ENCODE assay signal across 11 mouse cellular contexts in genomic region chr13:55826008-55826671, GRCm38 (mm10). TPM values are rescaled to one million over a fixed set of nuclear protein-coding genes. Genes with fewer than 3 reads are reported as not detected.
DNase-seq lines count a peak whose midpoint lies in the region; ATAC-seq and TF ChIP-seq lines count a peak whose summit lies in the region.
"Had no signal": no experiment of that assay in that cellular context is flagged by ENCODE, and none has a peak within 500 bp of the region (broad histone marks: within the 10 kb centered on the region; RNA-seq: fewer than 3 reads in every experiment).

No protein-coding gene starts in this region.

- peaks cover 53% of the 10 kb centered on the region for H3K27me3 ChIP-seq in hindbrain, embryonic 16.5 days (replicated peaks; ENCODE audit: control insufficient read depth, insufficient read depth, low read length)
- peaks cover 85% of the 10 kb centered on the region for H3K27me3 ChIP-seq in hindbrain, embryonic 14.5 days (ENCODE audit: control insufficient read depth, insufficient read depth, low read length)
- peaks cover 80% of the 10 kb centered on the region for H3K27me3 ChIP-seq in embryonic facial prominence, embryonic 14.5 days (replicated peaks; ENCODE audit: control insufficient read depth, insufficient read depth, low read length)
- peaks cover 47% of the 10 kb centered on the region for H3K27me3 ChIP-seq in limb, embryonic 11.5 days (ENCODE audit: control insufficient read depth, insufficient read depth, low read length)

- no peak overlapping the region for H3K4me2 ChIP-seq in hindbrain, embryonic 16.5 days (ENCODE audit: low read length)
- no peak overlapping the region for H3K4me2 ChIP-seq in hindbrain, embryonic 14.5 days (replicated peaks)
- peak overlapping the region; percentile 54 for H3K4me2 ChIP-seq in embryonic facial prominence, embryonic 14.5 days (ENCODE audit: low read depth, low read length)
- H3K4me2 ChIP-seq in limb, embryonic 11.5 days (ENCODE audit: low read depth, severe bottlenecking): peak overlapping the region; percentile 84

- in situ Hi-C loops in ES-E14 (cut with MboI; ENCODE audit: low sequenced_read_pairs in 2 of 2, unreplicated experiment in 2 of 2): no loop called here

- no peaks in the 10 kb centered on the region for H3K36me3 ChIP-seq in hindbrain, embryonic 16.5 days (ENCODE audit: control insufficient read depth, insufficient read depth, low read length)
- no peaks in the 10 kb centered on the region for H3K36me3 ChIP-seq in hindbrain, embryonic 14.5 days (replicated peaks; ENCODE audit: control insufficient read depth, insufficient read depth)
- no peaks in the 10 kb centered on the region for H3K36me3 ChIP-seq in ES-E14 (ENCODE audit: control insufficient read depth, insufficient read depth, low read length, poor library complexity, severe bottlenecking)
- H3K36me3 ChIP-seq in embryonic facial prominence, embryonic 14.5 days (ENCODE audit: control insufficient read depth, insufficient read depth, low read length): 0 out of 2 replicates have a peak, but pooled peaks cover 7% of the 10 kb centered on the region
- no peaks in the 10 kb centered on the region for H3K36me3 ChIP-seq in limb, embryonic 11.5 days (ENCODE audit: control insufficient read depth, insufficient read depth, low read length)

- no peak overlapping the region for H3K9ac ChIP-seq in hindbrain, embryonic 16.5 days (ENCODE audit: low read depth, low read length)
- H3K9ac ChIP-seq in hindbrain, embryonic 14.5 days: no peak overlapping the region
- H3K9ac ChIP-seq in ES-E14 (ENCODE audit: insufficient read depth, low read depth, low read length, poor library complexity, severe bottlenecking): no peak overlapping the region
- H3K9ac ChIP-seq in embryonic facial prominence, embryonic 14.5 days (ENCODE audit: low read depth, low read length): peak overlapping the region; percentile 68
- peak overlapping the region; percentile 93 for H3K9ac ChIP-seq in limb, embryonic 11.5 days (ENCODE audit: low read length)

- H3K4me3 ChIP-seq in hindbrain, embryonic 16.5 days (ENCODE audit: low read length): no peak overlapping the region
- H3K4me3 ChIP-seq in hindbrain, embryonic 14.5 days (replicated peaks; ENCODE audit: low read length): no peak overlapping the region
- peak overlapping the region in 1 of 2 experiments; percentile 21; a peak in 1 of 4 replicates for H3K4me3 ChIP-seq in ES-E14 (ENCODE audit: insufficient read depth in 1 of 2, low read depth in 1 of 2, low read length in 2 of 2, poor library complexity in 1 of 2, severe bottlenecking in 1 of 2)
- peak overlapping the region; percentile 35 for H3K4me3 ChIP-seq in embryonic facial prominence, embryonic 14.5 days (ENCODE audit: low read depth, low read length)
- H3K4me3 ChIP-seq in limb, embryonic 11.5 days (ENCODE audit: low read depth, low read length): peak overlapping the region; percentile 37

- DNase-seq in hindbrain, embryonic 14.5 days (ENCODE audit: low spot score): no peak
- DNase-seq in ES-E14 (ENCODE audit: low read depth, low spot score): peak; percentile 37
- no peak for DNase-seq in embryonic facial prominence, embryonic 14.5 days (ENCODE audit: low spot score)
- peak; percentile 76 for DNase-seq in limb, embryonic 11.5 days (ENCODE audit: low spot score)
- no peak for DNase-seq in frontal cortex, postnatal 25 days (ENCODE audit: low spot score in 2 of 2)
- no peak for DNase-seq in adrenal gland, postnatal 14 days
- no peak for DNase-seq in Muller cell, postnatal 12 days (ENCODE audit: inconsistent ontology term)

- WGBS in hindbrain, embryonic 16.5 days: under 1% methylated on average over 55 of the region's 56 CpGs
- 1% methylated on average over 56 of the region's 56 CpGs for WGBS in hindbrain, embryonic 14.5 days
- 2% methylated on average over 34 of the region's 56 CpGs for WGBS in embryonic facial prominence, embryonic 14.5 days
- WGBS in limb, embryonic 11.5 days: under 1% methylated on average over 56 of the region's 56 CpGs

- peak; percentile 43; the same call in 1 of the 2 replicates for ATAC-seq in hindbrain, embryonic 16.5 days
- ATAC-seq in hindbrain, embryonic 14.5 days (ENCODE audit: low FRiP score): no peak
- no peak for ATAC-seq in embryonic facial prominence, embryonic 14.5 days (ENCODE audit: low read depth)
- no peak for ATAC-seq in limb, embryonic 11.5 days (ENCODE audit: insufficient number of reproducible peaks, low FRiP score, low TSS enrichment, low read depth)
- ATAC-seq: Patski had no signal

- no peaks in the 10 kb centered on the region; the same call in 1 of the 2 replicates for H3K9me3 ChIP-seq in hindbrain, embryonic 16.5 days (ENCODE audit: control insufficient read depth, low read length)
- H3K9me3 ChIP-seq in hindbrain, embryonic 14.5 days (ENCODE audit: control insufficient read depth, low read length): no peaks in the 10 kb centered on the region
- no peaks in the 10 kb centered on the region for H3K9me3 ChIP-seq in ES-E14 (ENCODE audit: control insufficient read depth, insufficient read depth, low read depth, low read length)
- H3K9me3 ChIP-seq in embryonic facial prominence, embryonic 14.5 days (ENCODE audit: control insufficient read depth, low read length): no peaks in the 10 kb centered on the region
- no peaks in the 10 kb centered on the region for H3K9me3 ChIP-seq in limb, embryonic 11.5 days (ENCODE audit: control insufficient read depth, low read length)

- H3K27ac ChIP-seq in hindbrain, embryonic 16.5 days (ENCODE audit: low read depth, low read length): no peak overlapping the region
- no peak overlapping the region for H3K27ac ChIP-seq in hindbrain, embryonic 14.5 days
- no peak overlapping the region for H3K27ac ChIP-seq in ES-E14 (ENCODE audit: insufficient read depth, low read depth, low read length, poor library complexity, severe bottlenecking)
- peak overlapping the region; percentile 61 for H3K27ac ChIP-seq in embryonic facial prominence, embryonic 14.5 days (replicated peaks; ENCODE audit: low read depth, low read length)
- peak overlapping the region; percentile 92 for H3K27ac ChIP-seq in limb, embryonic 11.5 days (replicated peaks; ENCODE audit: low read depth, low read length)

- H3K4me1 ChIP-seq in hindbrain, embryonic 16.5 days (ENCODE audit: control insufficient read depth, insufficient read depth, low read depth, low read length): peaks cover 2% of the 10 kb centered on the region
- no peaks in the 10 kb centered on the region for H3K4me1 ChIP-seq in hindbrain, embryonic 14.5 days (replicated peaks; ENCODE audit: control insufficient read depth, insufficient read depth, low read length)
- peaks cover 0 to 3% of the 10 kb centered on the region in 2 experiments; a peak in 1 of 4 replicates for H3K4me1 ChIP-seq in ES-E14 (ENCODE audit: control insufficient read depth in 2 of 2, insufficient read depth in 2 of 2, low read length in 2 of 2, poor library complexity in 1 of 2)
- 0 out of 2 replicates have a peak, but pooled peaks cover 3% of the 10 kb centered on the region for H3K4me1 ChIP-seq in embryonic facial prominence, embryonic 14.5 days (ENCODE audit: control insufficient read depth, insufficient read depth, low read length)
- H3K4me1 ChIP-seq in limb, embryonic 11.5 days (ENCODE audit: control insufficient read depth, insufficient read depth, low read length): peaks cover 30% of the 10 kb centered on the region

TF ChIP-seq in ES-E14, 5 proteins besides CTCF, POLR2A, EP300 and RAD21:
- no peak for TF ChIP-seq ZNF384 (IDR thresholded peaks at IDR 0.05; ENCODE audit: low read depth, low read length)
- no peak for TF ChIP-seq CHD2 (IDR thresholded peaks at IDR 0.05; ENCODE audit: low read depth, low read length)

RNA-seq across cellular contexts. Expression of gene Pitx1, which starts 9.9 kb away (rescaled TPM):
- 0.36 TPM in 1 of 2 replicates, not detected in the other for polyA plus RNA-seq in hindbrain, embryonic 16.5 days (2015; fragmentation: Nextera tagmentation; extraction: Ambion mirVana)
- not detected in 2 replicates for polyA plus RNA-seq in hindbrain, embryonic 14.5 days (2014; fragmentation: Nextera tagmentation; extraction: Ambion mirVana)
- 0.26 and 1.0 TPM in 2 replicates for total RNA-seq in ES-E14 (2012; rRNA removed)
- 39.7 and 44.9 TPM in 2 replicates for polyA plus RNA-seq in embryonic facial prominence, embryonic 14.5 days (2014; fragmentation: Nextera tagmentation; extraction: Ambion mirVana)
- 155 and 197 TPM in 2 replicates for polyA plus RNA-seq in limb, embryonic 11.5 days (2014; fragmentation: Nextera tagmentation; extraction: Ambion mirVana)
- total RNA-seq in adrenal gland, postnatal 14 days (2021): not detected in 2 replicates
- total RNA-seq: layer of hippocampus, postnatal 10 days had no signal
- polyA plus RNA-seq: neural tube, embryonic 14.5 days; Patski had no signal

RNA-seq across cellular contexts. Expression of gene Catsper3, which starts 41.8 kb away (rescaled TPM):
- 0.19 TPM in 1 of 2 replicates, not detected in the other for polyA plus RNA-seq in hindbrain, embryonic 16.5 days (2015; fragmentation: Nextera tagmentation; extraction: Ambion mirVana)
- polyA plus RNA-seq in hindbrain, embryonic 14.5 days (2014; fragmentation: Nextera tagmentation; extraction: Ambion mirVana): 0.21 TPM in 1 of 2 replicates, not detected in the other
- total RNA-seq in ES-E14 (2012; rRNA removed): not detected in 2 replicates
- not detected in 2 replicates for polyA plus RNA-seq in embryonic facial prominence, embryonic 14.5 days (2014; fragmentation: Nextera tagmentation; extraction: Ambion mirVana)
- 0.19 TPM in 1 of 2 replicates, not detected in the other for polyA plus RNA-seq in limb, embryonic 11.5 days (2014; fragmentation: Nextera tagmentation; extraction: Ambion mirVana)
- total RNA-seq in adrenal gland, postnatal 14 days (2021): 0.30 TPM in 1 of 2 replicates, not detected in the other
- polyA plus RNA-seq: neural tube, embryonic 14.5 days had no signal

Comparison
In these comparisons a context has a peak if more than half of its experiments do, and no peak if none do; other contexts are left out.
1. H3K27ac ChIP-seq: peak in embryonic facial prominence, embryonic 14.5 days (single experiment) and limb, embryonic 11.5 days (single experiment); none in hindbrain, embryonic 16.5 days (single experiment), hindbrain, embryonic 14.5 days (single experiment) and ES-E14 (single experiment).
2. H3K4me2 ChIP-seq: peak in embryonic facial prominence, embryonic 14.5 days (single experiment) and limb, embryonic 11.5 days (single experiment); none in hindbrain, embryonic 16.5 days (single experiment) and hindbrain, embryonic 14.5 days (single experiment).
3. H3K4me3 ChIP-seq: peak in embryonic facial prominence, embryonic 14.5 days (single experiment) and limb, embryonic 11.5 days (single experiment); none in hindbrain, embryonic 16.5 days (single experiment) and hindbrain, embryonic 14.5 days (single experiment).
4. H3K9ac ChIP-seq: peak in embryonic facial prominence, embryonic 14.5 days (single experiment) and limb, embryonic 11.5 days (single experiment); none in hindbrain, embryonic 16.5 days (single experiment), hindbrain, embryonic 14.5 days (single experiment) and ES-E14 (single experiment).
5. DNase-seq: peak in ES-E14 (single experiment) and limb, embryonic 11.5 days (single experiment); none in hindbrain, embryonic 14.5 days (single experiment), embryonic facial prominence, embryonic 14.5 days (single experiment), frontal cortex, postnatal 25 days (0 of 2), adrenal gland, postnatal 14 days (single experiment) and Muller cell, postnatal 12 days (single experiment).
6. RNA of gene Pitx1, which starts 9.9 kb away (polyA plus RNA-seq): 155 to 197 TPM in limb, embryonic 11.5 days and 39.7 to 44.9 TPM in embryonic facial prominence, embryonic 14.5 days; 0.36 TPM in hindbrain, embryonic 16.5 days and not detected in hindbrain, embryonic 14.5 days; every median in the first group is over 10 times any median in the second.